Mouse (Mus musculus) stomach, postnatal 0 days (tissue): Measurements from ENCODE around the gene Aatk. TPM values are rescaled to one million over a fixed set of nuclear protein-coding genes. Genes with fewer than 3 reads are reported as not detected.

Experiments
- ATAC-seq: fragments of 200-750 bp; cut with Nextera tagmentation; 2 replicates; pipeline ENCODE4 v1.8.0; 2017; ENCODE audit not compliant: low FRiP score, low TSS enrichment
- DNase-seq: peaks from one replicate; pipeline ENCODE4 v3.0.0-alpha.2; 2016; ENCODE audit warnings: low spot score
- H3K27ac ChIP-seq: fragments of 300-500 bp; sonication (generic); replicated peaks from 2 replicates; pipeline ENCODE4 v1.5.1; 2014; ENCODE audit warnings: mild to moderate bottlenecking, control low read depth
- H3K27me3 ChIP-seq: fragments of 300-500 bp; sonication (generic); 2 replicates; pipeline ENCODE4 v1.6.1; 2014; ENCODE audit warnings: low read length; ENCODE audit not compliant: control insufficient read depth, insufficient read depth
- H3K36me3 ChIP-seq: fragments of 300-500 bp; sonication (generic); 2 replicates; pipeline ENCODE4 v1.6.1; 2014; ENCODE audit warnings: low read length, mixed read lengths; ENCODE audit not compliant: control insufficient read depth, insufficient read depth
- H3K4me1 ChIP-seq: fragments of 300-500 bp; sonication (generic); replicated peaks from 2 replicates; pipeline ENCODE4 v1.6.1; 2014; ENCODE audit warnings: antibody characterized with exemption; ENCODE audit not compliant: control insufficient read depth, insufficient read depth
- H3K4me2 ChIP-seq: fragments of 300-500 bp; sonication (generic); replicated peaks from 2 replicates; pipeline ENCODE4 v1.6.1; 2014; ENCODE audit warnings: low read depth, mild to moderate bottlenecking, control low read depth, moderate library complexity
- H3K4me3 ChIP-seq: fragments of 300-500 bp; sonication (generic); 2 replicates; pipeline ENCODE4 v1.5.1; 2014; ENCODE audit warnings: low read depth, low read length, control low read depth
- H3K9ac ChIP-seq: fragments of 300-500 bp; sonication (generic); 2 replicates; pipeline ENCODE4 v1.6.1; 2014; ENCODE audit warnings: mild to moderate bottlenecking, low read length, control low read depth, mixed read lengths
- H3K9me3 ChIP-seq: fragments of 300-500 bp; sonication (generic); 2 replicates; pipeline ENCODE4 v1.6.1; 2016; ENCODE audit warnings: low read length; ENCODE audit not compliant: control insufficient read depth
- CTCF ChIP-seq: IDR thresholded peaks from 2 replicates; pipeline ENCODE4 v1.5.1; 2016; ENCODE audit warnings: antibody characterized with exemption, low read depth, mild to moderate bottlenecking, moderate library complexity
- EP300 ChIP-seq: optimal IDR thresholded peaks from 2 replicates; pipeline ENCODE3; 2016; ENCODE audit warnings: antibody characterized with exemption
- WGBS: fragments of 180-500 bp; shearing (Covaris S2); extraction: QIAGEN DNeasy Blood & Tissue Kit; methylation state at CpG from one replicate; pipeline ENCODE4 v1.1.7; 2014; 5-methylcytosine and 5-hydroxymethylcytosine counted together
- microRNA counts: library from miRNA; unstranded; fragments of <30 nt; microRNA quantifications from one replicate; lab custom pipeline; 2015
- microRNA-seq: library from miRNA; unstranded; fragments of <30 nt; microRNA quantifications from one replicate; pipeline ENCODE4, GENCODE M21; 2016
- polyA plus RNA-seq: library from polyadenylated mRNA; unstranded; fragments of >200 nt; fragmentation: Nextera tagmentation; extraction: Ambion mirVana; gene quantifications from 2 replicates; pipeline ENCODE4 v1.2.1, GENCODE M21; 2015

Aatk gene
- polyA plus RNA-seq, 1 experiment from 2014 or later, result 1.6 TPM

- Histone ChIP-seq H3K4me3 (no peak overlapping the region), H3K9ac (no peak overlapping the region), H3K9me3 (no peaks in the 10 kb centered on the region), H3K4me1 (peaks cover 2% of the 10 kb centered on the region; the same call in 1 of the 2 replicates), H3K36me3 (peaks cover 11% of the 10 kb centered on the region), H3K27ac (no peak overlapping the region), H3K27me3 (no peaks in the 10 kb centered on the region), H3K4me2 (no peak overlapping the region)
- no peak for ATAC-seq
- TF ChIP-seq EP300 (no peak), CTCF (no peak)
- no peak for DNase-seq
- 82% methylated on average over 4 of the region's 4 CpGs for WGBS
Measured at GRCm38 (mm10) chr11:119959714-119960113, 87.3 kb downstream of the Aatk start.

DNA sequence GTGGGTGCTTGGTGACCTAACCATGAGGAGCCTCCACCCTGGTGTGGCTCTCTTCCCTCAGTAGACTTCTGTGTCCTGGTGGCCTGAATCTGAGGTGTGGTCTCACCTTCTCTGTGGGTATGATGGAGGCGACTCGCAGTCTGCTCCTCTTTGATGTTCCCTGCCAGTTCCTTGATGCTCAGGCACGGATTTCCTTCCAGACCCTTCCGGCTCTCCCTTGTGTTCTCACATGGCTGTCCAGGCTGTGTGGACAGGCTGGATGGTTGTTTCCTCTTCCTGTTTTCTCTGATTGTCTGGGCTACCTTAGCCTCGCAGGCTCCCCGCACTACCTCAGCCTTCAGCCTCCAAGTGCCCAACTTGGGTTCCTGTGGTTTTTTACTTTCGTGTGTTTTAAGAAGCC is 88.1 kb downstream of the Aatk start:
- Histone ChIP-seq H3K27me3 (no peaks in the 10 kb centered on the region), H3K36me3 (peaks cover 11% of the 10 kb centered on the region), H3K9ac (no peak overlapping the region), H3K4me1 (peaks cover 6% of the 10 kb centered on the region), H3K27ac (no peak overlapping the region), H3K4me3 (no peak overlapping the region), H3K9me3 (no peaks in the 10 kb centered on the region), H3K4me2 (no peak overlapping the region)
- ATAC-seq, result no peak
- 81% methylated on average over 7 of the region's 7 CpGs for WGBS
- no peak for TF ChIP-seq EP300
- no peak for TF ChIP-seq CTCF
- DNase-seq, result no peak

MicroRNAs within 50 kb of the gene (microRNA counts, 519-probe panel; counts per million panel counts)
- 3,959 counts per million, percentile 28 among the panel's probes with 10 or more counts for microRNA mmu-miR-338-3p (lab: Ali Mortazavi, UCI)
- not detected for microRNA mmu-miR-338-5p (lab: Ali Mortazavi, UCI)

Small RNA genes lying within 50 kb of the gene (microRNA-seq; reads per million reads assigned to microRNA genes)
- gene Gm25948 (not detected), gene Mir3065 (not detected), gene Mir338 (not detected)

Other genes with a start within 250 kb of the Aatk start
- 84.5 and 85.3 TPM in 2 replicates for gene Chmp6, start 133.7 kb downstream of the Aatk start, polyA plus RNA-seq
- 35.1 and 39.2 TPM in 2 replicates for gene Baiap2, start 104.4 kb downstream of the Aatk start, polyA plus RNA-seq
- gene Cep131, start 39.7 kb upstream of the Aatk start, polyA plus RNA-seq, result 5.8 and 6.3 TPM in 2 replicates
- 8.3 and 11.5 TPM in 2 replicates for gene Tepsin, start 51.6 kb upstream of the Aatk start, polyA plus RNA-seq
- 84.8 and 84.9 TPM in 2 replicates for gene Ndufaf8, start 51.8 kb upstream of the Aatk start, polyA plus RNA-seq
- 40.5 and 42.3 TPM in 2 replicates for gene Slc38a10, start 104.2 kb upstream of the Aatk start, polyA plus RNA-seq
- gene Bahcc1, start 185.8 kb upstream of the Aatk start, polyA plus RNA-seq, result 2.7 and 2.9 TPM in 2 replicates